Mouse (Mus musculus) heart, postnatal 0 days (tissue): ENCODE data around the gene Cggbp1. TPM values are rescaled to one million over a fixed set of nuclear protein-coding genes. Genes with fewer than 3 reads are reported as not detected.

ENCODE experiments used
- ATAC-seq: fragments of 200-750 bp; cut with Nextera tagmentation; 2 replicates; pipeline ENCODE4 v1.8.0; 2017; ENCODE audit warnings: low read depth, moderate number of reproducible peaks, moderate library complexity; ENCODE audit not compliant: insufficient read depth
- DNase-seq: peaks from one replicate; pipeline ENCODE4 v3.0.0-alpha.2; 2016; ENCODE audit warnings: low spot score
- H3K27ac ChIP-seq: fragments of 300-500 bp; sonication (generic); 2 replicates; pipeline ENCODE4 v1.5.1; 2014; ENCODE audit warnings: low read depth, mild to moderate bottlenecking
- H3K27me3 ChIP-seq: fragments of 300-500 bp; sonication (generic); 2 replicates; pipeline ENCODE4 v1.6.1; 2014; ENCODE audit warnings: low read length, mixed read lengths; ENCODE audit not compliant: control insufficient read depth, insufficient read depth
- H3K36me3 ChIP-seq: fragments of 300-500 bp; sonication (generic); replicated peaks from 2 replicates; pipeline ENCODE4 v1.6.1; 2014; ENCODE audit warnings: low read length, mixed read lengths; ENCODE audit not compliant: control insufficient read depth, insufficient read depth
- H3K4me1 ChIP-seq: fragments of 300-500 bp; sonication (generic); 2 replicates; pipeline ENCODE4 v1.6.1; 2014; ENCODE audit warnings: antibody characterized with exemption; ENCODE audit not compliant: control insufficient read depth, insufficient read depth
- H3K4me2 ChIP-seq: fragments of 300-500 bp; sonication (generic); 2 replicates; pipeline ENCODE4 v1.6.1; 2014; ENCODE audit warnings: low read depth, mild to moderate bottlenecking, low read length, moderate library complexity
- H3K4me3 ChIP-seq: fragments of 300-500 bp; sonication (generic); 2 replicates; pipeline ENCODE4 v1.5.1; 2014; ENCODE audit warnings: low read depth, low read length
- H3K9ac ChIP-seq: fragments of 300-500 bp; sonication (generic); replicated peaks from 2 replicates; pipeline ENCODE4 v1.6.1; 2014; ENCODE audit warnings: low read depth, low read length, mixed read lengths
- H3K9me3 ChIP-seq: fragments of 300-500 bp; sonication (generic); replicated peaks from 2 replicates; pipeline ENCODE4 v1.6.1; 2016; ENCODE audit warnings: low read length; ENCODE audit not compliant: control insufficient read depth
- CTCF ChIP-seq: IDR thresholded peaks from 2 replicates; pipeline ENCODE4 v1.5.1; 2016; ENCODE audit warnings: antibody characterized with exemption, control low read depth, low read depth
- EP300 ChIP-seq: IDR thresholded peaks from 2 replicates; pipeline ENCODE4 v1.6.1; 2016; ENCODE audit warnings: antibody characterized with exemption, low read depth
- WGBS: fragments of 180-500 bp; shearing (Covaris S2); extraction: QIAGEN DNeasy Blood & Tissue Kit; methylation state at CpG from one replicate; pipeline ENCODE4 v1.1.7; 2014; 5-methylcytosine and 5-hydroxymethylcytosine counted together
- polyA plus RNA-seq: library from polyadenylated mRNA; unstranded; fragments of >200 nt; fragmentation: Nextera tagmentation; extraction: Ambion mirVana; gene quantifications from 2 replicates; pipeline ENCODE4 v1.2.1, GENCODE M21; 2015
- total RNA-seq: library from RNA; depleted of rRNA; stranded (reverse); fragments of >200 nt; gene quantifications from 2 replicates; pipeline ENCODE4 v1.2.3, GENCODE M21; 2014; ENCODE audit warnings: low replicate concordance

The Cggbp1 gene
- total and polyA plus RNA-seq, 2 experiments from 2014 or later = 29.5 to 29.6 TPM

GRCm38 (mm10) chr16:64885142-64885541, 33.3 kb downstream of the Cggbp1 start:
- Histone ChIP-seq H3K4me1 (0 out of 2 replicates have a peak, but pooled peaks cover 9% of the 10 kb centered on the region), H3K36me3 (no peaks in the 10 kb centered on the region), H3K27ac (peak overlapping the region; percentile 23; the same call in 1 of the 2 replicates), H3K27me3 (no peaks in the 10 kb centered on the region), H3K9me3 (0 out of 2 replicates have a peak, but pooled peaks cover 8% of the 10 kb centered on the region), H3K9ac (no peak overlapping the region), H3K4me2 (no peak overlapping the region), H3K4me3 (no peak overlapping the region)
- DNase-seq (no peak), ATAC-seq (no peak)
- 39% methylated on average over 3 of the region's 3 CpGs for WGBS
- TF ChIP-seq EP300 (no peak), CTCF (no peak)

GRCm38 (mm10) chr16:64885547-64885946, 33.8 kb downstream of the Cggbp1 start:
- Histone ChIP-seq H3K9me3 (0 out of 2 replicates have a peak, but pooled peaks cover 8% of the 10 kb centered on the region), H3K27ac (no peak overlapping the region), H3K9ac (no peak overlapping the region), H3K36me3 (no peaks in the 10 kb centered on the region), H3K4me1 (0 out of 2 replicates have a peak, but pooled peaks cover 9% of the 10 kb centered on the region), H3K4me2 (no peak overlapping the region), H3K27me3 (no peaks in the 10 kb centered on the region), H3K4me3 (no peak overlapping the region)
- TF ChIP-seq CTCF (no peak), EP300 (no peak)
- 48% methylated on average over 4 of the region's 4 CpGs for WGBS
- ATAC-seq (no peak), DNase-seq (no peak)

- no peak for ATAC-seq
- Histone ChIP-seq H3K4me2 (no peak overlapping the region), H3K4me3 (no peak overlapping the region), H3K36me3 (no peaks in the 10 kb centered on the region), H3K4me1 (0 out of 2 replicates have a peak, but pooled peaks cover 2% of the 10 kb centered on the region), H3K27me3 (no peaks in the 10 kb centered on the region), H3K9me3 (0 out of 2 replicates have a peak, but pooled peaks cover 8% of the 10 kb centered on the region), H3K27ac (no peak overlapping the region), H3K9ac (no peak overlapping the region)
- WGBS = 88% methylated on average over 3 of the region's 3 CpGs
- DNase-seq = no peak
- TF ChIP-seq EP300 (no peak), CTCF (no peak)
Observed at GRCm38 (mm10) chr16:64889496-64889895, 37.7 kb downstream of the Cggbp1 start.

- H3K27ac ChIP-seq = no peak overlapping the region
- 65% methylated on average over 2 of the region's 2 CpGs for WGBS
- no peak for ATAC-seq
- H3K4me2 ChIP-seq = no peak overlapping the region
- peak; percentile 17; the same call in 1 of the 2 replicates for TF ChIP-seq CTCF
- TF ChIP-seq EP300 = no peak
- no peaks in the 10 kb centered on the region for H3K36me3 ChIP-seq
- H3K4me1 ChIP-seq = no peaks in the 10 kb centered on the region
- H3K4me3 ChIP-seq = no peak overlapping the region
- no peak for DNase-seq
- no peaks in the 10 kb centered on the region for H3K27me3 ChIP-seq
- no peaks in the 10 kb centered on the region for H3K9me3 ChIP-seq
- no peak overlapping the region for H3K9ac ChIP-seq
Observed at GRCm38 (mm10) chr16:64899084-64899483, 47.3 kb downstream of the Cggbp1 start.

- TF ChIP-seq EP300 (no peak), CTCF (no peak)
- no peak for ATAC-seq
- WGBS = 43% methylated on average over 2 of the region's 2 CpGs
- Histone ChIP-seq H3K36me3 (no peaks in the 10 kb centered on the region), H3K27me3 (no peaks in the 10 kb centered on the region), H3K4me2 (no peak overlapping the region), H3K4me1 (no peaks in the 10 kb centered on the region), H3K9ac (no peak overlapping the region), H3K9me3 (no peaks in the 10 kb centered on the region), H3K4me3 (no peak overlapping the region), H3K27ac (no peak overlapping the region)
- no peak for DNase-seq
Observed at GRCm38 (mm10) chr16:64903328-64903727, 51.5 kb downstream of the Cggbp1 start.

- Histone ChIP-seq H3K27ac (0 out of 2 replicates have a peak overlapping the region, but pooled peaks have one; percentile 7), H3K9ac (no peak overlapping the region), H3K36me3 (no peaks in the 10 kb centered on the region), H3K9me3 (no peaks in the 10 kb centered on the region), H3K4me2 (no peak overlapping the region), H3K4me1 (no peaks in the 10 kb centered on the region), H3K27me3 (no peaks in the 10 kb centered on the region), H3K4me3 (no peak overlapping the region)
- DNase-seq (no peak), ATAC-seq (no peak)
- WGBS = 16% methylated on average over 3 of the region's 3 CpGs
- TF ChIP-seq EP300 = no peak
- peak; percentile 48 for TF ChIP-seq CTCF
Observed at GRCm38 (mm10) chr16:64907112-64907511, 55.3 kb downstream of the Cggbp1 start.
